Mouse (Mus musculus) stomach, embryonic 14.5 days (tissue): ENCODE measurements around the gene Tmem119. TPM values are rescaled to one million over a fixed set of nuclear protein-coding genes. Genes with fewer than 3 reads are reported as not detected.
A peak's percentile ranks its signal among the peaks of the same experiment; 100 is the strongest.

Source experiments
- ATAC-seq: fragments of 200-750 bp; cut with Nextera tagmentation; 2 replicates; pipeline ENCODE4 v1.8.0; 2017; ENCODE audit warnings: low read depth, moderate TSS enrichment; ENCODE audit not compliant: insufficient number of reproducible peaks, insufficient read depth, low FRiP score
- H3K27ac ChIP-seq: fragments of 300-500 bp; sonication (generic); 2 replicates; pipeline ENCODE4 v1.5.1; 2014; ENCODE audit warnings: mild to moderate bottlenecking, low read length, moderate library complexity, mixed read lengths
- H3K27me3 ChIP-seq: fragments of 300-500 bp; sonication (generic); 2 replicates; pipeline ENCODE4 v1.6.1; 2014; ENCODE audit warnings: low read length, control low read depth, mixed read lengths; ENCODE audit not compliant: control insufficient read depth, insufficient read depth
- H3K36me3 ChIP-seq: fragments of 300-500 bp; sonication (generic); 2 replicates; pipeline ENCODE4 v1.6.1; 2014; ENCODE audit warnings: mild to moderate bottlenecking, control low read depth, low read length, moderate library complexity, mixed read lengths; ENCODE audit not compliant: control insufficient read depth, insufficient read depth
- H3K4me1 ChIP-seq: fragments of 300-500 bp; sonication (generic); 2 replicates; pipeline ENCODE4 v1.6.1; 2014; ENCODE audit warnings: low read length, control low read depth, mixed read lengths; ENCODE audit not compliant: control insufficient read depth, insufficient read depth
- H3K4me2 ChIP-seq: fragments of 300-500 bp; sonication (generic); replicated peaks from 2 replicates; pipeline ENCODE4 v1.6.1; 2014; ENCODE audit warnings: low read depth, low read length, control low read depth
- H3K4me3 ChIP-seq: fragments of 300-500 bp; sonication (generic); 2 replicates; pipeline ENCODE4 v1.5.1; 2014; ENCODE audit warnings: low read depth, low read length, control low read depth
- H3K9ac ChIP-seq: fragments of 300-500 bp; sonication (generic); replicated peaks from 2 replicates; pipeline ENCODE4 v1.6.1; 2014; ENCODE audit warnings: low read depth, mild to moderate bottlenecking, control low read depth, low read length, moderate library complexity, mixed read lengths
- H3K9me3 ChIP-seq: fragments of 300-500 bp; sonication (generic); 2 replicates; pipeline ENCODE4 v1.6.1; 2016; ENCODE audit warnings: low read depth, low read length, control low read depth; ENCODE audit not compliant: control insufficient read depth
- WGBS: fragments of 180-500 bp; shearing (Covaris S2); extraction: QIAGEN DNeasy Blood & Tissue Kit; methylation state at CpG from one replicate; pipeline ENCODE4 v1.1.7; 2014; 5-methylcytosine and 5-hydroxymethylcytosine counted together
- polyA plus RNA-seq: library from polyadenylated mRNA; unstranded; fragments of >200 nt; fragmentation: Nextera tagmentation; extraction: Ambion mirVana; gene quantifications from 2 replicates; pipeline ENCODE4 v1.2.1, GENCODE M21; 2014

Gene Tmem119
- polyA plus RNA-seq, 1 experiment from 2014 or later, result 49.0 TPM

GRCm38 (mm10) chr5:113829566-113830291 lies 29.4 kb upstream of the Tmem119 start:
- Histone ChIP-seq H3K9me3 (no peaks in the 10 kb centered on the region), H3K4me1 (no peaks in the 10 kb centered on the region), H3K27ac (no peak overlapping the region), H3K4me2 (no peak overlapping the region), H3K4me3 (no peak overlapping the region), H3K9ac (no peak overlapping the region), H3K36me3 (no peaks in the 10 kb centered on the region), H3K27me3 (no peaks in the 10 kb centered on the region)
- no peak for ATAC-seq
- 84% methylated on average over 7 of the region's 7 CpGs for WGBS

GRCm38 (mm10) chr5:113828481-113828880 lies 28.2 kb upstream of the Tmem119 start:
- ATAC-seq, result 0 out of 2 replicates have a peak, but pooled peaks have one; percentile 50
- Histone ChIP-seq H3K4me3 (no peak overlapping the region), H3K9me3 (no peaks in the 10 kb centered on the region), H3K4me1 (no peaks in the 10 kb centered on the region), H3K36me3 (no peaks in the 10 kb centered on the region), H3K27ac (no peak overlapping the region), H3K9ac (no peak overlapping the region), H3K4me2 (no peak overlapping the region), H3K27me3 (no peaks in the 10 kb centered on the region)
- WGBS, result 43% methylated on average over 7 of the region's 7 CpGs

GRCm38 (mm10) chr5:113827991-113828411 lies 27.7 kb upstream of the Tmem119 start:
- WGBS, result 46% methylated on average over 4 of the region's 4 CpGs
- H3K27me3 ChIP-seq, result no peaks in the 10 kb centered on the region
- H3K36me3 ChIP-seq, result no peaks in the 10 kb centered on the region
- H3K9ac ChIP-seq, result no peak overlapping the region
- no peak overlapping the region for H3K4me3 ChIP-seq
- H3K9me3 ChIP-seq, result no peaks in the 10 kb centered on the region
- no peak for ATAC-seq
- no peaks in the 10 kb centered on the region for H3K4me1 ChIP-seq
- H3K27ac ChIP-seq, result no peak overlapping the region
- H3K4me2 ChIP-seq, result no peak overlapping the region

GRCm38 (mm10) chr5:113826619-113827018 lies 26.3 kb upstream of the Tmem119 start:
- WGBS, result 84% methylated on average over 4 of the region's 4 CpGs
- H3K4me2 ChIP-seq, result no peak overlapping the region
- no peak overlapping the region for H3K9ac ChIP-seq
- no peaks in the 10 kb centered on the region for H3K4me1 ChIP-seq
- H3K36me3 ChIP-seq, result no peaks in the 10 kb centered on the region
- H3K9me3 ChIP-seq, result no peaks in the 10 kb centered on the region
- H3K27me3 ChIP-seq, result no peaks in the 10 kb centered on the region
- H3K27ac ChIP-seq, result no peak overlapping the region
- no peak overlapping the region for H3K4me3 ChIP-seq
- ATAC-seq, result no peak

- Histone ChIP-seq H3K4me2 (no peak overlapping the region), H3K4me3 (no peak overlapping the region), H3K9ac (no peak overlapping the region), H3K27me3 (no peaks in the 10 kb centered on the region), H3K9me3 (no peaks in the 10 kb centered on the region), H3K36me3 (no peaks in the 10 kb centered on the region), H3K4me1 (no peaks in the 10 kb centered on the region), H3K27ac (no peak overlapping the region)
- no peak for ATAC-seq
- WGBS, result 73% methylated on average over 7 of the region's 7 CpGs
Observed at GRCm38 (mm10) chr5:113825558-113825957, 25.2 kb upstream of the Tmem119 start.

- no peak for ATAC-seq
- H3K4me2 ChIP-seq, result no peak overlapping the region
- H3K9me3 ChIP-seq, result no peaks in the 10 kb centered on the region
- no peak overlapping the region for H3K9ac ChIP-seq
- H3K27ac ChIP-seq, result no peak overlapping the region
- H3K4me1 ChIP-seq, result no peaks in the 10 kb centered on the region
- H3K36me3 ChIP-seq, result no peaks in the 10 kb centered on the region
- WGBS, result 80% methylated on average over 4 of the region's 4 CpGs
- no peaks in the 10 kb centered on the region for H3K27me3 ChIP-seq
- H3K4me3 ChIP-seq, result no peak overlapping the region
Observed at GRCm38 (mm10) chr5:113824228-113824627, 23.9 kb upstream of the Tmem119 start.

GRCm38 (mm10) chr5:113818572-113818971 lies 18.3 kb upstream of the Tmem119 start:
- H3K27ac ChIP-seq, result no peak overlapping the region
- no peaks in the 10 kb centered on the region for H3K4me1 ChIP-seq
- no peaks in the 10 kb centered on the region for H3K9me3 ChIP-seq
- no peaks in the 10 kb centered on the region for H3K27me3 ChIP-seq
- H3K36me3 ChIP-seq, result no peaks in the 10 kb centered on the region
- no peak overlapping the region for H3K4me2 ChIP-seq
- WGBS, result 65% methylated on average over 14 of the region's 14 CpGs
- H3K4me3 ChIP-seq, result no peak overlapping the region
- H3K9ac ChIP-seq, result no peak overlapping the region
- ATAC-seq, result no peak

GRCm38 (mm10) chr5:113815638-113816152 lies 15.4 kb upstream of the Tmem119 start:
- Histone ChIP-seq H3K27ac (no peak overlapping the region), H3K9ac (no peak overlapping the region)
- 11% methylated on average over 15 of the region's 15 CpGs for WGBS

More at GRCm38 (mm10) chr5:113815638-113816152, 15.4 kb upstream of the Tmem119 start:
- H3K4me2 ChIP-seq, result 0 out of 2 replicates have a peak overlapping the region, but pooled peaks have one; percentile 17
- no peaks in the 10 kb centered on the region for H3K36me3 ChIP-seq
- no peak overlapping the region for H3K4me3 ChIP-seq
- peaks cover 8% of the 10 kb centered on the region; the same call in 1 of the 2 replicates for H3K9me3 ChIP-seq
- H3K4me1 ChIP-seq, result no peaks in the 10 kb centered on the region
- no peaks in the 10 kb centered on the region for H3K27me3 ChIP-seq
- no peak for ATAC-seq
